16 mouse cellular contexts compared by ENCODE assay signal in genomic region chr10:117110271-117110670, GRCm38 (mm10). TPM values are rescaled to one million over a fixed set of nuclear protein-coding genes. Genes with fewer than 3 reads are reported as not detected.
DNase-seq lines count a peak whose midpoint lies in the region; ATAC-seq lines count a peak whose summit lies in the region.
"Had no signal": no experiment of that assay in that cellular context is flagged by ENCODE, and none has a peak within 500 bp of the region (broad histone marks: within the 10 kb centered on the region; RNA-seq: fewer than 3 reads in every experiment).

No protein-coding gene starts in this region.

- H3K4me1 ChIP-seq in heart, embryonic 13.5 days: peaks cover 66% of the 10 kb centered on the region
- H3K4me1 ChIP-seq in neural tube, embryonic 15.5 days: peaks cover 31% of the 10 kb centered on the region

- 61% methylated on average over 3 of the region's 3 CpGs for WGBS in heart, embryonic 13.5 days
- 67% methylated on average over 3 of the region's 3 CpGs for WGBS in neural tube, embryonic 15.5 days

- H3K9me3 ChIP-seq in heart, embryonic 13.5 days: no peaks in the 10 kb centered on the region
- H3K9me3 ChIP-seq in neural tube, embryonic 15.5 days (replicated peaks): no peaks in the 10 kb centered on the region
- H3K9me3 ChIP-seq: embryonic facial prominence, embryonic 13.5 days; midbrain, embryonic 12.5 days had no signal

- H3K9ac ChIP-seq in heart, embryonic 13.5 days: no peak overlapping the region
- no peak overlapping the region for H3K9ac ChIP-seq in neural tube, embryonic 15.5 days (replicated peaks)
- H3K9ac ChIP-seq: embryonic facial prominence, embryonic 13.5 days; midbrain, embryonic 12.5 days had no signal

- no peak for ATAC-seq in heart, embryonic 13.5 days (ENCODE audit: extremely low read depth, insufficient number of reproducible peaks, low FRiP score, low TSS enrichment)
- no peak for ATAC-seq in neural tube, embryonic 15.5 days (ENCODE audit: low FRiP score)
- ATAC-seq in granulocyte monocyte progenitor cell, adult 5-6 weeks (replicated peaks; ENCODE audit: poor library complexity, severe bottlenecking): no peak
- ATAC-seq in frontal cortex, adult (ENCODE audit: low TSS enrichment): no peak

- H3K27ac ChIP-seq in heart, embryonic 13.5 days (replicated peaks): 0 out of 2 replicates have a peak overlapping the region, but pooled peaks have one; percentile 4
- peak overlapping the region; percentile 41; the same call in 1 of the 2 replicates for H3K27ac ChIP-seq in neural tube, embryonic 15.5 days (replicated peaks)
- H3K27ac ChIP-seq: embryonic facial prominence, embryonic 13.5 days; macrophage; midbrain, embryonic 12.5 days had no signal

- no peak overlapping the region for H3K4me2 ChIP-seq in heart, embryonic 13.5 days
- H3K4me2 ChIP-seq in neural tube, embryonic 15.5 days: no peak overlapping the region
- H3K4me2 ChIP-seq: embryonic facial prominence, embryonic 13.5 days; heart, embryonic 11.5 days; midbrain, embryonic 12.5 days had no signal

- no peaks in the 10 kb centered on the region for H3K27me3 ChIP-seq in heart, embryonic 13.5 days (replicated peaks)
- no peaks in the 10 kb centered on the region for H3K27me3 ChIP-seq in neural tube, embryonic 15.5 days (replicated peaks)
- H3K27me3 ChIP-seq: embryonic facial prominence, embryonic 13.5 days; midbrain, embryonic 12.5 days had no signal

- no peaks in the 10 kb centered on the region for H3K36me3 ChIP-seq in heart, embryonic 13.5 days
- H3K36me3 ChIP-seq in neural tube, embryonic 15.5 days: no peaks in the 10 kb centered on the region
- H3K36me3 ChIP-seq: embryonic facial prominence, embryonic 13.5 days; midbrain, embryonic 12.5 days had no signal

- H3K4me3 ChIP-seq in heart, embryonic 13.5 days: no peak overlapping the region
- no peak overlapping the region for H3K4me3 ChIP-seq in neural tube, embryonic 15.5 days (replicated peaks)
- H3K4me3 ChIP-seq: embryonic facial prominence, embryonic 13.5 days; midbrain, embryonic 12.5 days had no signal

- no peak for DNase-seq in heart, adult 9 months (ENCODE audit: low spot score in 2 of 2)
- no peak for DNase-seq in neural tube, embryonic 10.5 days (ENCODE audit: extremely low spot score, low spot score)
- peak; percentile 39 to 74 for DNase-seq in thymus, adult 18-20 months
- no peak for DNase-seq in spleen, adult 18-20 months
- DNase-seq: adrenal gland, postnatal 25 days; cerebellum, adult 8-10 months; gastrocnemius, postnatal 14 days; lung, adult 18-20 months had no signal

RNA-seq across cellular contexts. Expression of gene Frs2, which starts 38.1 kb away (rescaled TPM):
- polyA plus RNA-seq in heart, embryonic 13.5 days (2015; fragmentation: Nextera tagmentation; extraction: Ambion mirVana): 14.7 and 16.2 TPM in 2 replicates
- polyA plus RNA-seq in neural tube, embryonic 15.5 days (2015; fragmentation: Nextera tagmentation; extraction: Ambion mirVana): 19.7 and 21.4 TPM in 2 replicates
- 32.6 and 36.4 TPM in 2 replicates for total RNA-seq in granulocyte monocyte progenitor cell, adult 5-6 weeks (2014; fragmentation: Nextera tagmentation)
- total RNA-seq in granulocyte monocyte progenitor cell, adult 5-6 weeks (2017): 12.1 and 12.9 TPM in 2 replicates

RNA-seq across cellular contexts. Expression of gene Cct2, which starts 46.7 kb away (rescaled TPM):
- 171 and 188 TPM in 2 replicates for polyA plus RNA-seq in heart, embryonic 13.5 days (2015; fragmentation: Nextera tagmentation; extraction: Ambion mirVana)
- polyA plus RNA-seq in neural tube, embryonic 15.5 days (2015; fragmentation: Nextera tagmentation; extraction: Ambion mirVana): 247 and 251 TPM in 2 replicates
- 387 and 450 TPM in 2 replicates for total RNA-seq in granulocyte monocyte progenitor cell, adult 5-6 weeks (2014; fragmentation: Nextera tagmentation)
- 517 and 619 TPM in 2 replicates for total RNA-seq in granulocyte monocyte progenitor cell, adult 5-6 weeks (2017)

Comparison
In these comparisons a context has a peak if more than half of its experiments do, and no peak if none do; other contexts are left out.
1. DNase-seq: peak in thymus, adult 18-20 months (2 of 2); none in heart, adult 9 months (0 of 2), neural tube, embryonic 10.5 days (single experiment) and spleen, adult 18-20 months (0 of 2).